Mouse (Mus musculus) cerebellum, adult 2 months (tissue): ENCODE measurements at regions not wholly inside any gene's neighbourhood (a gene's known extent, or its start where the extent isn't known, plus 50 kb on each side); places are given as distances from the start of the nearest gene placed in this dataset.

Experiments
- CTCF ChIP-seq: fragments of 200-500 bp; IDR thresholded peaks from 2 replicates; pipeline ENCODE4 v1.5.1; 2011; ENCODE audit warnings: low read depth, mild to moderate bottlenecking, control low read depth, low read length, moderate library complexity, borderline replicate concordance; ENCODE audit not compliant: insufficient read depth
- POLR2A ChIP-seq: fragments of 200-500 bp; IDR thresholded peaks from 2 replicates; pipeline ENCODE4 v1.6.1; 2011; ENCODE audit warnings: low read length, control low read depth, borderline replicate concordance; ENCODE audit not compliant: insufficient read depth

GRCm38 (mm10) chr11:109030486-109030885 is 110.3 kb downstream of the Axin2 start:
- TF ChIP-seq CTCF (peak; percentile 67), POLR2A (no peak)
